Mouse (Mus musculus) midbrain, embryonic 16.5 days (tissue): Measurements from ENCODE around the gene Rab35. TPM values are rescaled to one million over a fixed set of nuclear protein-coding genes. Genes with fewer than 3 reads are reported as not detected.

Source experiments
- ATAC-seq: fragments of 200-750 bp; cut with Nextera tagmentation; 2 replicates; pipeline ENCODE4 v1.8.0; 2017; ENCODE audit warnings: moderate TSS enrichment
- H3K27ac ChIP-seq: fragments of 300-500 bp; sonication (generic); 2 replicates; pipeline ENCODE4 v1.5.1; 2014; ENCODE audit warnings: mild to moderate bottlenecking, low read length, mixed read lengths
- H3K27me3 ChIP-seq: fragments of 300-500 bp; sonication (generic); 2 replicates; pipeline ENCODE4 v1.6.1; 2014; ENCODE audit warnings: low read depth, low read length, mixed read lengths; ENCODE audit not compliant: control insufficient read depth, insufficient read depth
- H3K36me3 ChIP-seq: fragments of 300-500 bp; sonication (generic); 2 replicates; pipeline ENCODE4 v1.6.1; 2014; ENCODE audit warnings: mild to moderate bottlenecking, low read length, moderate library complexity, mixed read lengths; ENCODE audit not compliant: control insufficient read depth, insufficient read depth
- H3K4me1 ChIP-seq: fragments of 300-500 bp; sonication (generic); 2 replicates; pipeline ENCODE4 v1.6.1; 2014; ENCODE audit warnings: mild to moderate bottlenecking, low read length, mixed read lengths; ENCODE audit not compliant: control insufficient read depth, insufficient read depth
- H3K4me2 ChIP-seq: fragments of 300-500 bp; sonication (generic); 2 replicates; pipeline ENCODE4 v1.6.1; 2014; ENCODE audit warnings: mild to moderate bottlenecking, low read length, mixed read lengths
- H3K4me3 ChIP-seq: fragments of 300-500 bp; sonication (generic); 2 replicates; pipeline ENCODE4 v1.5.1; 2014; ENCODE audit warnings: low read depth, mild to moderate bottlenecking, low read length, moderate library complexity, mixed read lengths
- H3K9ac ChIP-seq: fragments of 300-500 bp; sonication (generic); 2 replicates; pipeline ENCODE4 v1.6.1; 2014; ENCODE audit warnings: low read depth, low read length, mixed read lengths
- H3K9me3 ChIP-seq: fragments of 300-500 bp; sonication (generic); replicated peaks from 2 replicates; pipeline ENCODE4 v1.6.1; 2014; ENCODE audit warnings: mild to moderate bottlenecking, low read length, mixed read lengths; ENCODE audit not compliant: control insufficient read depth, poor library complexity, severe bottlenecking
- WGBS: fragments of 180-500 bp; shearing (Covaris S2); extraction: QIAGEN DNeasy Blood & Tissue Kit; methylation state at CpG from one replicate; pipeline ENCODE4 v1.1.7; 2014; 5-methylcytosine and 5-hydroxymethylcytosine counted together
- polyA plus RNA-seq: library from polyadenylated mRNA; unstranded; fragments of >200 nt; fragmentation: Nextera tagmentation; extraction: Ambion mirVana; gene quantifications from 2 replicates; pipeline ENCODE4 v1.2.1, GENCODE M21; 2015

The Rab35 gene
- polyA plus RNA-seq, 1 experiment from 2014 or later = 16.5 TPM

GRCm38 (mm10) chr5:115669974-115670373 lies 38.3 kb downstream of the Rab35 start:
- H3K4me1 ChIP-seq = no peaks in the 10 kb centered on the region
- no peak overlapping the region for H3K9ac ChIP-seq
- H3K36me3 ChIP-seq = peaks cover 16% of the 10 kb centered on the region; the same call in 1 of the 2 replicates
- no peak overlapping the region for H3K27ac ChIP-seq
- no peak overlapping the region for H3K4me2 ChIP-seq
- no peaks in the 10 kb centered on the region for H3K27me3 ChIP-seq
- H3K9me3 ChIP-seq = no peaks in the 10 kb centered on the region
- H3K4me3 ChIP-seq = no peak overlapping the region
- WGBS = 90% methylated on average over 11 of the region's 11 CpGs
- ATAC-seq = no peak

GRCm38 (mm10) chr5:115670406-115670805 lies 38.7 kb downstream of the Rab35 start:
- Histone ChIP-seq H3K9ac (no peak overlapping the region), H3K9me3 (no peaks in the 10 kb centered on the region), H3K27ac (no peak overlapping the region), H3K4me2 (no peak overlapping the region), H3K27me3 (no peaks in the 10 kb centered on the region), H3K4me1 (no peaks in the 10 kb centered on the region), H3K4me3 (no peak overlapping the region), H3K36me3 (peaks cover 15% of the 10 kb centered on the region; the same call in 1 of the 2 replicates)
- ATAC-seq = no peak
- 81% methylated on average over 2 of the region's 2 CpGs for WGBS

- Histone ChIP-seq H3K4me3 (no peak overlapping the region), H3K9me3 (no peaks in the 10 kb centered on the region), H3K9ac (no peak overlapping the region), H3K4me2 (no peak overlapping the region), H3K27ac (no peak overlapping the region), H3K36me3 (peaks cover 12% of the 10 kb centered on the region; the same call in 1 of the 2 replicates), H3K4me1 (no peaks in the 10 kb centered on the region), H3K27me3 (no peaks in the 10 kb centered on the region)
- 70% methylated on average over 8 of the region's 8 CpGs for WGBS
- no peak for ATAC-seq
These were observed 40.1 kb downstream of the Rab35 start for GRCm38 (mm10) chr5:115671846-115672245.

GRCm38 (mm10) chr5:115685126-115685525 lies 53.4 kb downstream of the Rab35 start:
- H3K36me3 ChIP-seq = no peaks in the 10 kb centered on the region
- no peaks in the 10 kb centered on the region for H3K9me3 ChIP-seq
- H3K9ac ChIP-seq = no peak overlapping the region
- H3K4me2 ChIP-seq = no peak overlapping the region
- ATAC-seq = no peak
- 79% methylated on average over 10 of the region's 10 CpGs for WGBS
- H3K27me3 ChIP-seq = no peaks in the 10 kb centered on the region
- no peak overlapping the region for H3K27ac ChIP-seq
- H3K4me3 ChIP-seq = no peak overlapping the region
- H3K4me1 ChIP-seq = peaks cover 4% of the 10 kb centered on the region; the same call in 1 of the 2 replicates

GRCm38 (mm10) chr5:115686716-115687115 lies 55.0 kb downstream of the Rab35 start:
- Histone ChIP-seq H3K36me3 (no peaks in the 10 kb centered on the region), H3K4me3 (no peak overlapping the region), H3K4me1 (peaks cover 4% of the 10 kb centered on the region; the same call in 1 of the 2 replicates), H3K27me3 (no peaks in the 10 kb centered on the region), H3K27ac (no peak overlapping the region), H3K9me3 (no peaks in the 10 kb centered on the region), H3K9ac (no peak overlapping the region), H3K4me2 (no peak overlapping the region)
- WGBS = 26% methylated on average over 7 of the region's 7 CpGs
- ATAC-seq = no peak

- Histone ChIP-seq H3K9me3 (no peaks in the 10 kb centered on the region), H3K27me3 (no peaks in the 10 kb centered on the region), H3K4me3 (no peak overlapping the region), H3K9ac (no peak overlapping the region), H3K36me3 (no peaks in the 10 kb centered on the region), H3K27ac (no peak overlapping the region), H3K4me2 (no peak overlapping the region), H3K4me1 (peaks cover 7% of the 10 kb centered on the region)
- ATAC-seq = no peak
- WGBS = 41% methylated on average over 3 of the region's 3 CpGs
These were observed 61.6 kb downstream of the Rab35 start for GRCm38 (mm10) chr5:115693271-115693670.

GRCm38 (mm10) chr5:115695191-115695770 lies 63.6 kb downstream of the Rab35 start:
- no peak overlapping the region for H3K9ac ChIP-seq
- ATAC-seq = no peak
- H3K27me3 ChIP-seq = no peaks in the 10 kb centered on the region
- H3K4me1 ChIP-seq = peaks cover 7% of the 10 kb centered on the region
- no peaks in the 10 kb centered on the region for H3K9me3 ChIP-seq
- H3K36me3 ChIP-seq = no peaks in the 10 kb centered on the region
- 33% methylated on average over 6 of the region's 6 CpGs for WGBS
- H3K4me2 ChIP-seq = no peak overlapping the region
- H3K4me3 ChIP-seq = no peak overlapping the region
- no peak overlapping the region for H3K27ac ChIP-seq

GRCm38 (mm10) chr5:115696811-115697210 lies 65.1 kb downstream of the Rab35 start:
- Histone ChIP-seq H3K36me3 (no peaks in the 10 kb centered on the region), H3K27me3 (no peaks in the 10 kb centered on the region), H3K27ac (no peak overlapping the region), H3K9me3 (no peaks in the 10 kb centered on the region), H3K4me2 (no peak overlapping the region), H3K4me1 (peaks cover 15% of the 10 kb centered on the region), H3K9ac (no peak overlapping the region), H3K4me3 (no peak overlapping the region)
- WGBS = 84% methylated on average over 5 of the region's 5 CpGs
- no peak for ATAC-seq
